Mouse (Mus musculus): Measurements from ENCODE around the gene Dbh. TPM values are rescaled to one million over a fixed set of nuclear protein-coding genes. Genes with fewer than 3 reads are reported as not detected.
A peak's percentile ranks its signal among the peaks of the same experiment; 100 is the strongest.

Dbh gene
- not detected in 2 replicates for total RNA-seq (2017)

GRCm38 (mm10) chr2:27164796-27165590 is at the start of gene Dbh:
Gene Dbh, plus strand, starts transcription at chr2:27165233.
- ATAC-seq (replicated peaks in 1 of 2; ENCODE audit: insufficient read depth in 1 of 2, low FRiP score in 2 of 2, low TSS enrichment in 1 of 2, low read depth in 1 of 2, poor library complexity in 2 of 2, severe bottlenecking in 2 of 2) = no peak

DNA sequence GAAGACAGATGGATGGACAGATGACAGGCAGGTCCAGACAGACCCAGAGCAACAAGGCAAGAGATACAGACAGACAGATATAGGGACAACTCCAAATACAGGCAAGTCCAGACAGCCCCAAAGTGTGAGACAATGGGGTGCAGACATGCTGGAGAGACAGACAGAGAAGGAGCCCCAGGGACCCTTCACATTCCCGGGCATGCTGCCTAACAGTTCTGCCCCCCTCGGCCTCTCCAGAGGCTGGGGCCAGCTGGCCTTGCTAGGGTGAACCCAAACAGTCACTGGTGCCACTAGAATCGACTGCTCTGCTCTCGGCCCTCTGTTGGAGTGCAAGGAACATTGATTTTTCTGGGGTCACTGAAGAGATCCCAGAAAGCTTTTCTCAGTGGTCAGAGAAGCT is 46.6 kb upstream of the Dbh start:
- no peak for ATAC-seq (replicated peaks in 1 of 2; ENCODE audit: insufficient read depth in 1 of 2, low FRiP score in 2 of 2, low TSS enrichment in 1 of 2, low read depth in 1 of 2, poor library complexity in 2 of 2, severe bottlenecking in 2 of 2)

- no peak for ATAC-seq (replicated peaks in 1 of 2; ENCODE audit: insufficient read depth in 1 of 2, low FRiP score in 2 of 2, low TSS enrichment in 1 of 2, low read depth in 1 of 2, poor library complexity in 2 of 2, severe bottlenecking in 2 of 2)
Measured at GRCm38 (mm10) chr2:27119766-27120165, 45.3 kb upstream of the Dbh start.

DNA sequence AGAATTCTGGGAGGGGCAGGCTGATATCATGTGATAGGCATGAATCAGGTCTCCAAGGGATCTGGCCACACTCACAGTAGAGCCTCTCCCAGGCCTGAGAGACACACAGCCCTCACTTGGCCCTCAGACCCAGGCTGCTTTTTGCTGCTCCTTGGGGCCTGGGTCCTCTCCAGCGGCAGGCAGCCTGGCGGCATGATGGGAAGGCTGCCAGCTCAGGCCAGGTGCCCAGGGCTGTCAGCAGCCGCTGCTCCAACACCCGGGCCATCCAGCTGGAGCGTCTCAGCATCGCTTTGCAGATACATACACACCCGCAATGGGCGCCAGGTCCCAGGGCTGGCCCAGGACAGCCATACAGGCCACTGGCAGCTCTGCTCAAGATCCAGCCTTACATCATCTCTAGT is 44.8 kb upstream of the Dbh start:
- no peak for ATAC-seq (replicated peaks in 1 of 2; ENCODE audit: insufficient read depth in 1 of 2, low FRiP score in 2 of 2, low TSS enrichment in 1 of 2, low read depth in 1 of 2, poor library complexity in 2 of 2, severe bottlenecking in 2 of 2)

DNA sequence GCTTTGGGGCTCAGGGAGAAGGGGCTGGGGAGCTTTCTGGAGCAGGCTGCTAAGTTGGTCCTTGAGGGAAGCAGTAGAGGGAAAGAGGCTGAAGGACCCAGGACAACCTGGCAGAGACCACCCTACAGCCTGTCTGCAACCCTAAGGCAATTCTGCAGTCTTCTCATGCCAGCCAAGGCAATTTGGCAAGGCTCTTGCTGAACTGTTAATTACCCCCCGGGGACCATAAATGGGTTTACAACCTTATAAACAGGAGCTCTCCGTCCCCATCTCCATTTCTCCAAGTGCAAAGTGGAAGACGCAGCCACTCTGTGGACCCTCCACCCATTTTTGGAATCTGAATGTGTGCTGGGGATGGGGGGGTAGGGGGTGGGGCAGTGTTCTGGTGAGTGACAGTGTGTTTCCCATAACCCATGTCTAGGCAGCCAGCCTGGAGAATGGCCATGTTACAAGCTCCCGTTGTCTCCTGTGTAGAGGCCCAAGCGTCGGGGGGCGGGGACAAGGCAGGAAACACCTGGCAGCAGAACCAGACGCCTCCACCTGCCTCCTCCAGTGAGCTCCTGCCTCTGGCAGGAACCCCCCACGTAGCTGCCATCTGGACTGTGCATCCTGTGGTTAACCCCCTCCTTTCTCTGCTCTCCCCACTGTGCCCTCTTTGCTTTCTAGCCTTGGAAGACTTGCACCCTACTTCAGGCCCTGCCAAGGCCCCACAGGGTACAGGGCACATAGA is 43.2 kb upstream of the Dbh start:
- peak; percentile 87 to 95 for ATAC-seq (replicated peaks in 1 of 2; ENCODE audit: insufficient read depth in 1 of 2, low FRiP score in 2 of 2, low TSS enrichment in 1 of 2, low read depth in 1 of 2, poor library complexity in 2 of 2, severe bottlenecking in 2 of 2)

DNA sequence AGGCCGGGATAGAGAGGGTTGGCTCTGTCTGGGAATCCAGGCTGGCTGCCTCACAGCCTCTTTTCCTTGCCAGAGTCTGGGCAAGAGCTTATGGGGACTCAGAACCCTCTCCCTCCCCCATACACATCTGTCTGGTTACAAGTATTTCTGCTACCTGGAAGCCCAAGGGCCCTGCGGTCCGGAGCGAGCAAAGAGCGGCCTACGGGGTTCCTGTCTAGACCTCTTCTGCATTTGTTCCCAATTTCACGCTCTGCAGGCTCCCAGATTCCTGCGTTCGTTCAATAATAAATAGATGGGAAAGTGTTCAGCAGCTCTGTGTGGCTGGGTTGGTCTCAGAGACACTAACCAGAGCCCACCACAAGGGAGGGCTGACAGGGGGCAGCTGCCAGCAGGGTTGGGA is 42.5 kb upstream of the Dbh start:
- ATAC-seq (replicated peaks in 1 of 2; ENCODE audit: insufficient read depth in 1 of 2, low FRiP score in 2 of 2, low TSS enrichment in 1 of 2, low read depth in 1 of 2, poor library complexity in 2 of 2, severe bottlenecking in 2 of 2) = no peak

GRCm38 (mm10) chr2:27123121-27123520 is 41.9 kb upstream of the Dbh start:
- no peak for ATAC-seq (replicated peaks in 1 of 2; ENCODE audit: insufficient read depth in 1 of 2, low FRiP score in 2 of 2, low TSS enrichment in 1 of 2, low read depth in 1 of 2, poor library complexity in 2 of 2, severe bottlenecking in 2 of 2)

- no peak for ATAC-seq (replicated peaks in 1 of 2; ENCODE audit: insufficient read depth in 1 of 2, low FRiP score in 2 of 2, low TSS enrichment in 1 of 2, low read depth in 1 of 2, poor library complexity in 2 of 2, severe bottlenecking in 2 of 2)
Measured at GRCm38 (mm10) chr2:27125979-27126378, 39.1 kb upstream of the Dbh start.

- ATAC-seq (replicated peaks in 1 of 2; ENCODE audit: insufficient read depth in 1 of 2, low FRiP score in 2 of 2, low TSS enrichment in 1 of 2, low read depth in 1 of 2, poor library complexity in 2 of 2, severe bottlenecking in 2 of 2) = no peak
Measured at GRCm38 (mm10) chr2:27126496-27126895, 38.5 kb upstream of the Dbh start.

DNA sequence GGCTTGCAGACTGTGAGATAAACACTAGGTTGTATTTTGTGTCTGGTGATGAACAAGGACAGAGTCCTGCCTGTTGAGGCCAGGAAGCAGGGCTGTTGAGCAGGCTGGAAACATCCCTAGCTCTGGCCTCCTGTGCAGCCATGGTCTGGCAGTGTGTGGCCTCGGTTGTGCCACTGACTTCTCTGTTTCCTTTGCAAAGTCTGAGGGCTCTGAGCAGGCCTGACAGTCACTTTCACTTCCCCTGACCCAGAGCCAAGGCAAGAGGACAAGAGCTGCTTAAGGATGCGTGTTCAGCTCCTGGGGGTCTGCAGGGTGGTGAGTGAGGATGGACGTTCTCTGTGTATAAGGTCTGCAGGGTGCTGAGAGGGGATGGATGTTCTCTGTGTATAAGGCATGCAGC is 36.0 kb upstream of the Dbh start:
- ATAC-seq (replicated peaks in 1 of 2; ENCODE audit: insufficient read depth in 1 of 2, low FRiP score in 2 of 2, low TSS enrichment in 1 of 2, low read depth in 1 of 2, poor library complexity in 2 of 2, severe bottlenecking in 2 of 2) = peak; percentile 7 to 48; a peak in 1 of 4 replicates

- no peak for ATAC-seq (replicated peaks in 1 of 2; ENCODE audit: insufficient read depth in 1 of 2, low FRiP score in 2 of 2, low TSS enrichment in 1 of 2, low read depth in 1 of 2, poor library complexity in 2 of 2, severe bottlenecking in 2 of 2)
Measured at GRCm38 (mm10) chr2:27135935-27136334, 29.1 kb upstream of the Dbh start.

- ATAC-seq (replicated peaks in 1 of 2; ENCODE audit: insufficient read depth in 1 of 2, low FRiP score in 2 of 2, low TSS enrichment in 1 of 2, low read depth in 1 of 2, poor library complexity in 2 of 2, severe bottlenecking in 2 of 2) = peak in 1 of 2 experiments; percentile 12; a peak in 1 of 4 replicates
Measured at GRCm38 (mm10) chr2:27136336-27136735, 28.7 kb upstream of the Dbh start.

GRCm38 (mm10) chr2:27136789-27137188 is 28.2 kb upstream of the Dbh start:
- no peak for ATAC-seq (replicated peaks in 1 of 2; ENCODE audit: insufficient read depth in 1 of 2, low FRiP score in 2 of 2, low TSS enrichment in 1 of 2, low read depth in 1 of 2, poor library complexity in 2 of 2, severe bottlenecking in 2 of 2)

GRCm38 (mm10) chr2:27138356-27138755 is 26.7 kb upstream of the Dbh start:
- no peak for ATAC-seq (replicated peaks in 1 of 2; ENCODE audit: insufficient read depth in 1 of 2, low FRiP score in 2 of 2, low TSS enrichment in 1 of 2, low read depth in 1 of 2, poor library complexity in 2 of 2, severe bottlenecking in 2 of 2)

DNA sequence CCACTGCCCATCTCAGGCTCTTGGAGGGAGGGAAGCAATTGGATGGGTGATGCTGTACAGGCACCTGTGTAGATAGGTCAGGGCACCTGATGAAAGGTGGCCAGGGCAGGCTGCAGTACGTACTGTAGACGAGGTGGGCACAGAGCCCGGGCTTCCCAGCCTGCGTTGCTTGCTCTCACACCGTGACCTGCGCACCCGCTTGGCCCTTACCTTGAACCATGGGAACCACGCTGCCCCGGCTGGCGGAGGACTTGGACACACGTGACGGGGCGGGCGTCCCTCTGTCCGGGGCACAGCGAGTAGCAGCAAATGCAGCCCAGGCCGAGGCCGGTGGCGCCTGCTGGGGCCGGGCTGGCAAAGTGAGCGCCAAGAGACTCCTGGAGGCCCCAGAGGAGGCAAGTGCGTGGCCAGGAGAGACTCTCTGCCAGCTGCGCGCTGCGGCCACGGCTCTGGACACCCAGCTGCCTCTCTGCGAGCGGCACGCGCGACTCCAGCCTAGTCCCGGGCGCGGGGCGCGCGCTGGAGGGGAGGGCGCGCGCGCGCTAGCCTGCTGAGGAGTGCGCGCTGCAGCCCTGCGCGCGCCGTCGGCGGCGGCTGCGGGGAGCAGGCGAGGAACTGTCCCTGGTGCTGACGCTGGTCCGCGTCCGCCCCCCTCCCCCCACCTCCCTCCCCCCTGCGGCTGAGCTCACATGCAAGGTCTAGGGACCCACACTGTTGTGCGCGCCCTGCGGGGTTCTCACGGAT is 22.9 kb upstream of the Dbh start, which contains the start of gene Fam163b:
Gene Fam163b, minus strand, starts transcription at position 542 of the 744 bp plus-strand sequence.
- peak in 1 of 2 experiments; percentile 21; a peak in 1 of 4 replicates for ATAC-seq (replicated peaks in 1 of 2; ENCODE audit: insufficient read depth in 1 of 2, low FRiP score in 2 of 2, low TSS enrichment in 1 of 2, low read depth in 1 of 2, poor library complexity in 2 of 2, severe bottlenecking in 2 of 2)

- no peak for ATAC-seq (replicated peaks in 1 of 2; ENCODE audit: insufficient read depth in 1 of 2, low FRiP score in 2 of 2, low TSS enrichment in 1 of 2, low read depth in 1 of 2, poor library complexity in 2 of 2, severe bottlenecking in 2 of 2)
Measured at GRCm38 (mm10) chr2:27144957-27145356, 20.1 kb upstream of the Dbh start.

GRCm38 (mm10) chr2:27146840-27147239 is 18.2 kb upstream of the Dbh start:
- no peak for ATAC-seq (replicated peaks in 1 of 2; ENCODE audit: insufficient read depth in 1 of 2, low FRiP score in 2 of 2, low TSS enrichment in 1 of 2, low read depth in 1 of 2, poor library complexity in 2 of 2, severe bottlenecking in 2 of 2)

- ATAC-seq (replicated peaks in 1 of 2; ENCODE audit: insufficient read depth in 1 of 2, low FRiP score in 2 of 2, low TSS enrichment in 1 of 2, low read depth in 1 of 2, poor library complexity in 2 of 2, severe bottlenecking in 2 of 2) = no peak
Measured at GRCm38 (mm10) chr2:27149457-27149856, 15.6 kb upstream of the Dbh start.

Measured in hematopoietic stem cell, adult 5-6 weeks (primary cell).